Mouse (Mus musculus) liver, embryonic 14.5 days (tissue): ENCODE results near the gene Fat2.

Experiments used
- CTCF ChIP-seq: IDR thresholded peaks from 2 replicates; pipeline ENCODE4 v1.5.1; 2016; ENCODE audit warnings: antibody characterized with exemption, low read depth, control low read depth
- EP300 ChIP-seq: IDR thresholded peaks from 2 replicates; pipeline ENCODE4 v1.6.1; 2016; ENCODE audit warnings: antibody characterized with exemption, low read depth

GRCm38 (mm10) chr11:55364662-55365061 is 28.3 kb upstream of the Fat2 start:
- no peak for TF ChIP-seq CTCF
- no peak for TF ChIP-seq EP300
